9 mouse cellular contexts compared by ENCODE assay signal in genomic region chr1:86598516-86598915, GRCm38 (mm10). TPM values are rescaled to one million over a fixed set of nuclear protein-coding genes. Genes with fewer than 3 reads are reported as not detected.
DNase-seq lines count a peak whose midpoint lies in the region; ATAC-seq and TF ChIP-seq lines count a peak whose summit lies in the region.
"Had no signal": no experiment of that assay in that cellular context is flagged by ENCODE, and none has a peak within 500 bp of the region (broad histone marks: within the 10 kb centered on the region; RNA-seq: fewer than 3 reads in every experiment).

No protein-coding gene starts in this region.

- H3K79me2 ChIP-seq in liver, adult 2 months (ENCODE audit: control insufficient read depth, insufficient read depth, low read length): no peaks in the 10 kb centered on the region

- peaks cover 37% of the 10 kb centered on the region for H3K36me3 ChIP-seq in liver, adult 2 months (ENCODE audit: control insufficient read depth, insufficient read depth, low read length)

- TF ChIP-seq CTCF in liver, adult 2 months (IDR thresholded peaks at IDR 0.05; ENCODE audit: low read depth, low read length): peak; percentile 26; the same call in 1 of the 2 replicates
- TF ChIP-seq CTCF in bone marrow, adult 2 months (IDR thresholded peaks at IDR 0.05; ENCODE audit: control insufficient read depth, insufficient read depth, low read length): peak; percentile 29; the same call in 1 of the 2 replicates

- H3K9ac ChIP-seq in liver, adult 2 months (ENCODE audit: low read depth, low read length): no peak overlapping the region

- peaks cover 33% of the 10 kb centered on the region for H3K4me1 ChIP-seq in liver, adult 2 months (ENCODE audit: control insufficient read depth, insufficient read depth, low read length)
- no peaks in the 10 kb centered on the region for H3K4me1 ChIP-seq in bone marrow, adult 2 months (ENCODE audit: control insufficient read depth, insufficient read depth, low read length)
- H3K4me1 ChIP-seq: megakaryocyte, embryonic 14.5 days had no signal

- H3K4me3 ChIP-seq in liver, adult 2 months (ENCODE audit: insufficient read depth, low read depth, low read length): no peak overlapping the region
- H3K4me3 ChIP-seq in bone marrow, adult 2 months (replicated peaks; ENCODE audit: control insufficient read depth, low read depth, low read length): no peak overlapping the region
- H3K4me3 ChIP-seq: megakaryocyte, embryonic 14.5 days had no signal

- TF ChIP-seq POLR2A in liver, adult 2 months (IDR thresholded peaks at IDR 0.05; ENCODE audit: extremely low read depth, insufficient read depth, low read length): no peak
- TF ChIP-seq POLR2A in bone marrow, adult 2 months (IDR thresholded peaks at IDR 0.05; ENCODE audit: borderline replicate concordance, control insufficient read depth, low read depth, low read length): no peak

- DNase-seq in cerebellum, postnatal 14 days: peak; percentile 26 to 43
- peak; percentile 55 for DNase-seq in liver, adult 2 months (ENCODE audit: extremely low read depth, low read depth, low spot score)
- DNase-seq in liver: no peak
- no peak for DNase-seq in adrenal gland, adult 18-20 months (ENCODE audit: low spot score in 2 of 2)
- DNase-seq in urinary bladder, postnatal 25 days (ENCODE audit: low spot score): no peak

- 41% methylated on average over 3 of the region's 3 CpGs for whole genome bisulfite sequencing in liver, adult 2 months
- WGBS in bone marrow, adult 2 months: 62% methylated on average over 3 of the region's 3 CpGs

- no peak overlapping the region for H3K27ac ChIP-seq in liver, adult 2 months (replicated peaks; ENCODE audit: insufficient read depth, low read depth, low read length)
- H3K27ac ChIP-seq in bone marrow, adult 2 months (ENCODE audit: control insufficient read depth, insufficient read depth, low read depth, low read length, poor library complexity): no peak overlapping the region

- H3K27me3 ChIP-seq in liver, adult 2 months (ENCODE audit: control insufficient read depth, insufficient read depth, low read length): no peaks in the 10 kb centered on the region
- H3K27me3 ChIP-seq: megakaryocyte, embryonic 14.5 days had no signal

- ATAC-seq in cerebellum, adult (ENCODE audit: insufficient number of reproducible peaks, low FRiP score, low TSS enrichment): no peak
- ATAC-seq in megakaryocyte progenitor cell, adult 5-6 weeks (replicated peaks; ENCODE audit: poor library complexity): peak; percentile 82

RNA-seq across cellular contexts. Expression of gene Cops7b, which starts 15.8 kb away (rescaled TPM):
- 5.0 and 6.0 TPM in 2 replicates for total RNA-seq in liver, adult 2 months (2014; rRNA removed)
- 13.4 and 20.2 TPM in 2 replicates for polyA plus RNA-seq in liver, adult 2 months (2012; rRNA removed)
- 7.3 and 19.4 TPM in 2 replicates for polyA plus RNA-seq in bone marrow, adult 2 months (2011; ENCODE audit: insufficient read depth, insufficient read length, low replicate concordance, missing spikeins)
- 9.3 and 13.2 TPM in 2 replicates for total RNA-seq in megakaryocyte progenitor cell, adult 5-6 weeks (2015)
- total RNA-seq in megakaryocyte progenitor cell, adult 5-6 weeks (2017): 19.5 and 22.7 TPM in 2 replicates
- 10 to 100 TPM in 1 of 2 experiments, 1 to 10 TPM in 1; 9.9 to 12.6 TPM for total RNA-seq in adrenal gland, adult 18-20 months (2021)

RNA-seq across cellular contexts. Expression of gene Pde6d, which starts 16.1 kb away (rescaled TPM):
- total RNA-seq in liver, adult 2 months (2014; rRNA removed): 3.8 and 5.3 TPM in 2 replicates
- polyA plus RNA-seq in liver, adult 2 months (2012; rRNA removed): 4.7 TPM in 2 replicates
- polyA plus RNA-seq in bone marrow, adult 2 months (2011; ENCODE audit: insufficient read depth, insufficient read length, low replicate concordance, missing spikeins): 11.2 and 15.6 TPM in 2 replicates
- 60.3 and 71.2 TPM in 2 replicates for total RNA-seq in megakaryocyte progenitor cell, adult 5-6 weeks (2015)
- 17.9 and 23.6 TPM in 2 replicates for total RNA-seq in megakaryocyte progenitor cell, adult 5-6 weeks (2017)
- total RNA-seq in adrenal gland, adult 18-20 months (2021): 10 to 100 TPM; 25.3 to 26.0 TPM

Comparison
In these comparisons a context has a peak if more than half of its experiments do, and no peak if none do; other contexts are left out.
1. DNase-seq: peak in cerebellum, postnatal 14 days (2 of 2) and liver, adult 2 months (single experiment); none in liver (single experiment), adrenal gland, adult 18-20 months (0 of 2) and urinary bladder, postnatal 25 days (single experiment).